Mouse (Mus musculus) gonadal fat pad, adult 2 months (tissue): ENCODE data around the gene Vmn1r66. TPM values are rescaled to one million over a fixed set of nuclear protein-coding genes. Genes with fewer than 3 reads are reported as not detected.
"Not testable (repeated sequence)": the region's sequence is repeated elsewhere in the genome, so short reads cannot be mapped to it uniquely, and the experiment has no call there.

Experiments used
- DNase-seq: peaks from one replicate; pipeline ENCODE4 v3.0.0-alpha.2; 2012; ENCODE audit warnings: low read depth
- polyA plus RNA-seq: library from polyadenylated mRNA; depleted of rRNA; stranded (reverse); fragments of >200 nt; gene quantifications from 2 replicates; pipeline ENCODE4 v1.2.3, GENCODE M21; 2012; rRNA removed

Vmn1r66 gene
- not detected in 2 replicates for polyA plus RNA-seq

GRCm38 (mm10) chr7:10277906-10278305 is at the start of gene Vmn1r66:
TSS of gene Vmn1r66 (minus strand) at chr7:10278006.
- no peak for DNase-seq

GRCm38 (mm10) chr7:10325462-10325861 is 47.7 kb upstream of the Vmn1r66 start:
- not testable (repeated sequence) for DNase-seq

DNA sequence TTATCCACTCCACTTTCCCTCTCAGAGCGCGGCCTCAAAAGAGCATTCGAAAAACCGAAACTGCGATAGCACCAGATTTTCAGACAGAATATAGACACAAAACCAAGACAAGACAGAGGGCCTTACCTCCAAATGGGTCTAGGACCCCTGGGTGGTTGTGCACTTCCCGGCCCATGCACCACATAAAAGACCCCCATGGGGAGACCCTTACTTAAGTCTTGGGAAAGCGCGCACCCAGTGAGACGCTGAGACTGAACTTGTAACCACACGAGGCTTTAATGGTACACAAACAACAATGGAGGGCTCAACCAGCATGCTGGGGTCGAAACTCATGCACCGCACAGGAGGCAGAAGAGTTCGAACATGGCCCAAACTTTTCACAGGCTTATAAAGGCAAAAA is 25.7 kb downstream of the Vmn1r66 start:
- no peak for DNase-seq

- no peak for DNase-seq
Measured at GRCm38 (mm10) chr7:10249146-10249545, 28.7 kb downstream of the Vmn1r66 start.

Other genes starting within 250 kb of the Vmn1r66 start
- not detected in 2 replicates for gene Vmn2r50, start 224.7 kb downstream of the Vmn1r66 start, polyA plus RNA-seq
- gene Vmn2r51, start 172.3 kb downstream of the Vmn1r66 start, polyA plus RNA-seq, result not detected in 2 replicates
- not detected in 2 replicates for gene Vmn2r52, start 101.4 kb downstream of the Vmn1r66 start, polyA plus RNA-seq
- gene Vmn1r67, start 165.3 kb upstream of the Vmn1r66 start, polyA plus RNA-seq, result not detected in 2 replicates
- 0.54 and 0.60 TPM in 2 replicates for gene Zik1, start 217.4 kb upstream of the Vmn1r66 start, polyA plus RNA-seq